Mouse (Mus musculus) v-Abl transformed pro-B cells (cell line): ENCODE results near the gene Spon2.

ENCODE experiments used
- in situ Hi-C, 2 experiments: fragments of 400-800 bp; cut with MboI; formaldehyde crosslinking; loops; one replicate each; pipeline ENCODE4 v1.15.1; 2025; ENCODE audit not compliant: unreplicated experiment in 2 of 2

Spon2 gene

DNA sequence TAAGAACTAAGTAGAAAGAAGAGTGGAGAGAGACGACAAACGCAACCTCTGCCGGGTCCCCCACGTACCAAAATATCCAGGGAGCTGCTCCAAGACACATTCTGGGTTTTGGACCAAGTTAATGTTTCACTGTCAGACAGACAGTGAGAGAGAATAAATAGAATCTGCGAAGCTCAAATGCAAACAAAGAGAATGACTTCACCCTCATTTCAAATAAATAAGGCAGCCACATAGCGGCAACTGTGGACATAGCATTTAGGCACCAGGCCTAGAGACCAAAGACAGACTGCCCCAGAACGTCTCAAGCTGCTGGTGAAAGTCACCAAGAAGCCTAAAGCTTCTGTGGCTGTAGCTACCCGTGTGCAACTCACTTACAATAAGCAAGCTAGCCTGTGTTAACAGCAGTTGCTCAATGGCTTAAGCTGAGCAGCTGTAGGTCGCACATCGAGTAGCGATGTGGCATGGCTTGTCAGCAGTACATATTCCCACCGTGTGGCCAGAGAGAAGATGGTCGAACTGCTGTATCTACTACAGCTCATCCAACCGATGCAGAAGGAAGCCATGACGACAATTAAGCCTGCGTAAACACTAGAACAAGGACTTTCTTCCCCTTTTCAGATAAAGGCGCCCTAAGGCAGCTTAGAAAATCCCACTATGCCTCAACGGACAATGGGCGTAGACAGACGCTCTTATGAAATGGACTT lies 643 bp upstream of the Spon2 start:
- in situ Hi-C loops = no loop called here

DNA sequence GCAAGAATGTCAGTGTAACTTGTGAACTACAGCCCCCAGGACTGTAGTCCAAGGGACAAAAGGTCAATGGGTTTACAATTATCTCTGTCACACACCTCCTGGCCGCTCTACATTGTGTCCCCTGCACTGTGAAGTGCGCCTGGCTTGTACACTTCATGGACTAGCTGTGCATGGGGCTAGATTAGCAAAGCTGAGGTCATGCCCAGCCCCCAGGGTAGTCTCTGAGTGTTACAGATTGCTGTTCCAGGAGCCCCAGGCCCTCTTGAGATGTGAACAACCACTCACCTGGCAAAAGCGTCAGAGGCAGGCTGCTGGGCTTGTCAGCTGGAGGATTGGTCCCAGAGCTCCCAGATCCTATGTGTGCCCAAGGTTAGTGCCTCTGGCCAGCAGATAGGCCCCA lies 592 bp downstream of the Spon2 start:
- in situ Hi-C loops = no loop called here

DNA sequence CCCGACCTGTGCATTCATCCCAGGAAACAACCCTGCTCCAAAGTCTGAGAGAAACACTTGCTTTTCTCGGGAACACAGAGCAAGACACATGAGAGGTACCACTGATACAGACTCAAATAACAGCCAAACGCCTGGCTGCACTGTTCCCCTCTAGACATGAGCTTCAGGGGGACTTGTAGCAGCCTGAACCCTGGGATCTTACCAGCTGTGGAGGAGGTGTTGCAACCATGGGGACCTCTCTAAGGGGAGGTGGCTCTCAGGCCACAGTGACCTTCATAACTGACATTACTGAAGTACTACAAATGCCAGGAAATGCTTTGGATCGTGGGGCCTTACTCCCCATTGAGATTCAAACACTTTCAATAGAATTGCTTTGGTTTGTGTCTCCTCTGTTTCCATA lies 3.5 kb downstream of the Spon2 start:
- in situ Hi-C loops = no loop called here

DNA sequence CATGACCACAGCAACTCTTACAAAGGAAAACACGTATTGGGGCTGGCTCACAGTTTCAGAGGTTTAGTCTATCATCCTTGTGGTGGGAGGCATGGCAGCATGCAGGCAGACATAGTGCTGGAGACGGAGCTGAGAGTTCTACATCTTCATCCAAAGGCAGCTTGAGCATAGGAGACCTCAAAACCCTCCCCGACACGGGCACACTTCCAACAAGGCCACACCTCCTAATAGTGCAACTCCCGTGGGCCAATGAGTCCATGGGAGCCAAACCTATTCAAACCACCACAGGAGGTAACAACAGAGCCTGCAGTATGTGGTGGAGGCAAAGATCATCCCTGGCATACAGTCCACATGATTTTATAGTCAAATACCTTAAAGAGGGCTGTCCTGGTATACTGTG lies 7.0 kb downstream of the Spon2 start:
- in situ Hi-C loops = no loop called here

DNA sequence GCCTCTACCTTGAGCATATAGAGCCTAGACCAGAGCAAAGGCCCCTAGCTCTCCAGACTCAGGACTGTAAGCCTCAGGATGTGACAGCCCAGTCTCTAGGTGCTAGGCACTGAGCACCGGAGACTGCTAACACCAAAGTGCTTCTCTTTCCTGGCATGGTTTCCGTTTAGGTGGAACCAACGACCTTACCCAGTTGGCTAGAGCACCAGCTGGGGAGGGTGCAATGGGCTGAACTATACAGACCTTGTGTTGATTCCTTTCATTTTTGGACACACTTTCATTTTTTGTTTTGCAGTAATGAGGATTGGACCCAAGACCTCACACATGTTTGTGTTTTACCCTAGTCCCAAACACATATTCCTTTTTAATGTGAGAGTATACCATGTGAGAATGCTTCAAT lies 7.7 kb downstream of the Spon2 start:
- in situ Hi-C loops = no loop called here

DNA sequence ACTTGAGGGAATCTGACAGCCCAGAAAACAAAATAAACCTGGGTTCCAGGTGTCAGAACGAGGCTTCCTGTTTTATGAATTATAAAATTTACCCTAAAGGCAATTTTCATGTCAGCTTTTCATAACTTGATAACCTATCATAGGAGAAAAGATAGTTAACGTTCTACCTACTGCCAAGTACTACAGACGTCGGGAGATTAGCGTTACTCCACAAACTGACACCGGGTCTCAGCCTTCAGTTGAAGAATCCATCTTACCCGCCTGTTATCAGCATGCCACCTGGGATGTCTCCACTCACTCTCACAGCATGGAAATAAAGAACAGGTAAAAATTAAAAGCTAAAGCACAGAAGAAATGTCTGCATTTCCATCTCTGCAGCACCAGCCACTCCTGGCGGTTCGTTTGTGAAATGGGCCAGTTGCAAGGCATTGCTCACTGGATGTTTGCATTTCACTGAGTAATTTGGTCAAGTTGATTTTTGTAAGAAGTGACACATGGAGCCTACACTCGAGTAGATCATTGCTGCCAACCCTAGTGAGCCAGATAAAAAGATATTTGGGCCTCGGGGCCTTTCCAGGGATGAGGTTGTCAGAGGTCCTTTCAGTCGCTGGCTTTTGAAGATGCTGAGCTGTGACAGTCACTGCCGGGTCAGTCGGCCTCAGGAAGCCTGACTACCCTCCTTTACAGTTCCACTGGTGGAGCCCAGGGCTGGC lies 9.6 kb downstream of the Spon2 start:
- in situ Hi-C loops = loop anchor here in 1 of 2 experiments (5.0 kb wide), 1 partner anchor 169 kb away; the partner anchor contains the start of gene Uvssa

DNA sequence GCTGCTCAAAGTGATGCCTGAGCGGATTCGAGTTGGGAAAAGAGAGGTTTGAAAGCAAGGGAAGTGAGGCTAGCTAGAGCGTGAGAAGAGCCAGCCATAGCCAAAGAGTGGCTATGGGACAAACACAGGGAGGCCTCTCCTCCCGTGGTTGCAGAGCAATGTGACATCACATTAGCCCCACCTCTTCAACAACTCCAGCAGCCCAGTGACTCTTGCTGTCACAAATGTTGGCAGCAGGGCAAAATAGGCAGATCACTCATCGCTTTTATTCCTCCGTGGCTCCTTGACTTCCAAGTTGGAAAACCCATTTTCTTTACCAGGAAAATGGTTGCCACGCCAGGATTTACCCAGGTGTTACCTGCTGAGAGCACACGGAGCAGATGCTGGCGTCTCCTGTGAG lies 11.1 kb downstream of the Spon2 start:
- in situ Hi-C loops = loop anchor here in 1 of 2 experiments (5.0 kb wide), 1 partner anchor 170 kb away; the partner anchor contains the start of gene Uvssa

DNA sequence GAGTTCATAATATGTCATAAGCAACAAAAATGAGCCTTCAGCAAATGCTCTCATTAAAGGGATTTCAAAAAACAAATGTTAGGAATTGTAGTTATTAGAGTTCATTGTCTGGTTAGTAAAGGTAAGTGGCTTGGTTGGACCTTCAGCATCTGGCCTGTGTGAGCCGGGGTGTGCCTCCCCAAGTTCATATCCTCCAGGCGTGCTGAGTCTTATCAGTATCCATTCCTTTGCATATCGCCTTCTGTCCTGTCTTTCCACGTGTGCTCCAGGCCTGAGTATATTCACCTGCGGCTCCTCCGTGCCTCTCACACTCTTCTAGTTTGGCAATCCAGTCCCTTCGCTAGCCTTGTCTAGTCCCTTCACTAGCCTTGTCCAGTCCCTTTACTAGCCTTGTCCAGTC lies 11.9 kb downstream of the Spon2 start:
- in situ Hi-C loops = loop anchor here in 1 of 2 experiments (5.0 kb wide), 1 partner anchor 171 kb away; the partner anchor contains the start of gene Uvssa

DNA sequence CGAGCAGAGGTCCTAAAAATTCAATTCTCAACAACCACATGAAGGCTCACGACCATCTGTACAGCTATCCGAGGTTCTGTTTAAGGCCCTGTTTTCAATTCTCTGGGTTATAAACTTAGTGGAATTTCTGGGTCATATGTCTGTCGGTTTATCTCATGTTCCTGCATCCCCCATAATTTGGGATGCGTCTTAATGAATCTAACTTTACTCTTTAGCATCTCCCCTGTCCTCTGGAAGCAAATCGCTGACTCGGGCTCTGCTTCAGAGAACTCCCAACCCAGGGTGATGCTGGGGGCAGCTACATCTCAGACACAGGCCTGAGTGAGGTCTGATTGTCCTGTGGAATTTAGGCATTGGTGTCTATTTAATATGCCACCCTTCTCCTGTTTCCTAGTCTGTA lies 14.0 kb downstream of the Spon2 start:
- in situ Hi-C loops = loop anchor here (5.0 kb wide), 2 partner anchors 68 to 173 kb away; partner anchors contain the start of genes Ctbp1 (in 2 of the 2) and Uvssa (in 1 of the 2)

DNA sequence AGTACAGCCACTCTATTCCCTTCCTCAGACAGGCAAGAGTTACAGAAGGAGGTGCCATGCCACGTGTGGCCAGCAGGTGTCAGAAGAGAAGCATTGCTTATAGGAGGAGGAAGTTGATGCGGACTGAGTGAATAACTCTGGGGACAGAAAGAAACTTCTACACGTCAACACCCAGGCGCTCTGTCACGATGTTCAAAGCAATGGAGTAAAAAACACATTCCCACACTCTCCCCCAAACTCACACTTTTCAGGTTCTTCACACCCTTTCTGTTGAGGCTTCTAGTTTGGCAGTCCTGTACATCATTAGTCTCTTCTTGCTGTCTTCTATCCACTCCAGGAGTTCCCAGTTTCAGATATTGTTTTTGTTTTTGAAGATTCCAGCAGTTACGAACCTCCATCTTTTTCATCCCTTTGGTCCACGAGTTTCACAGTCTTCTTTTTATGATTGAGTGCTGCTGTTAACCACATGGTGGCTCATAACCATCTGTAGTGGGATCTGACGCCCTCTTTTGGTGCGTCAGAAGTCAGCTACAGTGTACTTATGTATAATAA lies 14.5 kb downstream of the Spon2 start:
- in situ Hi-C loops = loop anchor here (5.0 kb wide), 2 partner anchors 69 to 174 kb away; partner anchors contain the start of genes Ctbp1 (in 2 of the 2) and Uvssa (in 1 of the 2)

DNA sequence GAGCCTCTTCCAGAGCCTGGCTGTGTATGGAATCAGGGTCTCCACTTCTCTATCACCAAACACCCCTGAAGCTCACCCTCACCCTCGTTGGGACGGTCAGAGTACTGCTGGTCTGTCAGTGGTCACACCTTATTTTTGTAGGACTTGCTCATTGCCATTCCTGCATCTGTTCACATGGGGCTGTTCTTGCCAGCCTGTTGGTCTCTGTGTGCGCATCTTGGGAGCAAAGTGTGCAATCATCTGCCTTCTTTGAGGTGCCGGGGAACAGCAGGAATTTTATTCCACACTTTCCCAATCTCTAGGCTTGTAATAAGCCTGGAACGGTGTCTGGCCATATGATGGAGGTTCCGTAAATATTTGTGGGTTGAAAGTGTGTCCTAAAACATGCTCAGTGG lies 15.1 kb downstream of the Spon2 start:
- in situ Hi-C loops = loop anchor here (5.0 kb wide), 2 partner anchors 69 to 174 kb away; partner anchors contain the start of genes Ctbp1 (in 2 of the 2) and Uvssa (in 1 of the 2)

DNA sequence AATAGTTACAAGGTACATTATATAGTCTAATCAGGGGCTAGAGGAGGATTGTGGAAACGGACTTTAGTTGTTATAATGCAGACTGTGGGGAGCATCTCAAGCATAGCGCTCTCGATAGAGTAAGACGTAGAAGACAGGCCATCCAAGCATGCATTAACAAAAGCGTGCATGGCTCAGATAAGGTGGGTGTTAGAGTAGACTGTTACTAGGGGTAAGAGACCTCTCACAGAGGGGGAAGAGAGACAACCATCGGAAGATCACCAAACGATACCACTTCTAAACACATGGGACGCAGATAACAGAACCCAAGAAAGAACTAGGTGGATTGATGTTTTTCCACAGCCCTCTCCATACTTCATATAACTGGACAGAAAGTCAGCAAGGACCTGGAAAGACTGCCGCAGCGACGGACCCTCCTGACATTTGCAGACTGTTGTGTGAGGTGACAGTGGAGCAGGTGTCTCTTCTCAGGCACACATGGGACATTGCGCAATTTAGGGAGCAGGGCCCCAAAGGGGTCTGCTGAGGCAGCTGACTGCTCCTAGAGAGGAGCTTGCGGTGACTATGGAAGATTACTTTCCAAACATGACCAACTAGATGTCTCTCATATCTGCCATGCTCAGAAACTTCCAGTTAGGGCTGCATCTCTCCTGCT lies 15.6 kb downstream of the Spon2 start:
- in situ Hi-C loops = loop anchor here (5.0 kb wide), 2 partner anchors 70 to 175 kb away; partner anchors contain the start of genes Ctbp1 (in 2 of the 2) and Uvssa (in 1 of the 2)

DNA sequence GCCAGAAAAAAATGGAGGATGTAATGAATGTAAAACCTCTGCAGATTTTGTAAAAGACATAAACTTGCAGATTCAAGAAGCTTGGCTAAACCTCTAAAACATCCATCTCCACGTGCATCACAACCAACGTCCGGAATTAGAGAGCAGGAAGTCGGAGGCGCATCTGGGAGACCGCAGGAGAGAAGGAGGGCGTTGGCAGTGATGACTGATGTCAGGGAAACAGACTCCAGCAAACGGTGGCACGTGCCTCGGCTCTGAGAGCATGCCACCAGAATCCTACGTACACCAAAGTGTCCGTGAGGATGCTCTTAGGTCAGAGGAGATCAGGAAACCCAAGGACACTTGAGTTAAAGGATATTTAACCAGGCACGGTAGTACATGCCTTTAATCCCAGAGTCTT lies 16.6 kb downstream of the Spon2 start:
- in situ Hi-C loops = loop anchor here (5.0 kb wide), 2 partner anchors 71 to 176 kb away; partner anchors contain the start of genes Ctbp1 (in 2 of the 2) and Uvssa (in 1 of the 2)

DNA sequence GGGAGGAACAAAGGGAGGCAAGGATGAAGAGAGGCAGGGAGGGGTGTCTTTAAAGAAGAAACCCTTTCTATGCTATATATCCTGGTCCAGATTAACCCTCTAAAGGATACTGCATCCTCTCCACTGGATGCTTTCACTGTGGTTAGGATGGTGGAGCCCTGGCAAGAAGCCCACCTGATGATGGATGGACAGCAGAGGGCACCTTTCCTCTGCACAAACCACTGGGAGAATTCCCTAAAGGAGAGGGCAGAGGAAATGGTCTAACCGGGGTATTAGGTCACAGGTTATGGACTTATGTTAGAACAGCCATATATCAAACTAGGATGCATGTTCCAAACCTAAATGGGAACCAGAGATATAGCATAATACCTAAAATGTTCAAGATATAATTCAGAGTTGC lies 18.2 kb downstream of the Spon2 start:
- in situ Hi-C loops = loop anchor here (5.0 kb wide), 2 partner anchors 72 to 177 kb away; partner anchors contain the start of genes Ctbp1 (in 2 of the 2) and Uvssa (in 1 of the 2)

DNA sequence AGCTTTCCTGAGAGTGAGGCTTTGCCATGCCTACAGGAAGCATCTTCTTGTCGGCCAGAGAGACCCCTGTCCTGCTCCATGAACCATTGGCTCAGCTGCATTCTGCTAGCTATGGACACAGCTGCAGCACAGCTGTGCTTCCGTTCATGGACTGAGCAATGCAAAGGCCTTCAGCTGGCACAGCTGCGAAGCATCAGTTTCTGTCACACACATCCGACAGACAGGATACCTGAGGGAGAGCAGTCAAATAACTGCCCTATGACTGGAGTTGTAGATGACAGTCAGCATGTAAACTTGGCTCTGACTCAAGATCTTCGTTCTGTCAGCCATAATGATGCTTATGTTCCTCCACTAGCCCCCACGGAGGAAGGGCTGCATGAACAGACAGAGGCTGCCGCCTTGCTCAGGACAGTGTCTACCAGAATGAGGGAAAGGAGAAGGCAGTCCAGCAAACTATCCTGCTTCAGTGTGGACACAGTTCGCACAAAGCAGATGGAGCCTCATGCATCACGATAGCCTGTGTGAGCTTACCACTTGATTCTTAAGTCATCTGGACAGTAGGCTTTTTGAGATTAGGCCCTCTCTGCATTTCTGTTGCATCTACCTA lies 22.9 kb downstream of the Spon2 start:
- in situ Hi-C loops = no loop called here

DNA sequence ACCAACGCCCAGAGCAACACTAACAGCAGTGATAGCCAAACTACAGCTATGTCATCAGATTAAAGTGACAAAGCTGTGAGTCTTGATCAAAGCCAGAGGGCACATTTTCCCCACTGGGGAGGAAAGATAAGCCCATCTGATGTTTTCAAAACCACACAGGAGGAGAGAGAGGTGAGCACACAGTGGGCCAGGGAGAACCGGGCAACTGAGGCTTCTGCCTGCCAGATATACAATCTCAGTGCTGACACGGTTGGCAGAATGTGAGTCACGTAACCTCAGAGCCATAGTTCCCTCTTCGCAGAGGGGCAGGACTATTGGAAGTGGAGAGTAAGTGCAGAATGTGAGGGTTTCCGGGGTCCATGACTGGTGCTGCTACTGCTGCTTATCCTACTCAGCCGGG lies 24.7 kb downstream of the Spon2 start:
- in situ Hi-C loops = no loop called here
